Mouse (Mus musculus) CH12F3 (cell line): ENCODE measurements around the gene Kat14.

Source experiments
- in situ Hi-C: fragments of 300-500 bp; cut with MboI; formaldehyde crosslinking; loops from 2 replicates; pipeline ENCODE4 v1.14.3; 2020; ENCODE audit warnings: low sequenced_read_pairs

Gene Kat14

DNA sequence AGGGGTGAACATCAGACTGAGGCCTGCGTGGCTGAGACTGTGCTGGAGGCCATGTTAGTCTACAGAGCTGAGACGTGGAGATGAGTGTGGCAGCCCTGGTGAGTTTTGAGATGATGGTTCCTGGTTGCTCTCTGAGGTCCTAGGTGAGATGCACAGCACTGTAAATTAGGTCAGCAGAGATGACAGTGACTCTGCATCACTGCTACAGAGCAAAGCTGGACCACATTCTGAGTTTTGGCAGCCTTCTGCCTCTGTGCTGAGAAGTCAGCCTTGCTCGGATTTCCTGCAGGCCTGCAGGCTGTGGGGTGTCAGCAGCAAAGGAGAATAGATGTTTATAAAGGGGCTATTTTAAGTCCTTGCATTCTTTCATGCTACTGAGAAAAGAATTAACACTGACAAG is 12.5 kb downstream of the Kat14 start:
- in situ Hi-C loops = no loop called here

DNA sequence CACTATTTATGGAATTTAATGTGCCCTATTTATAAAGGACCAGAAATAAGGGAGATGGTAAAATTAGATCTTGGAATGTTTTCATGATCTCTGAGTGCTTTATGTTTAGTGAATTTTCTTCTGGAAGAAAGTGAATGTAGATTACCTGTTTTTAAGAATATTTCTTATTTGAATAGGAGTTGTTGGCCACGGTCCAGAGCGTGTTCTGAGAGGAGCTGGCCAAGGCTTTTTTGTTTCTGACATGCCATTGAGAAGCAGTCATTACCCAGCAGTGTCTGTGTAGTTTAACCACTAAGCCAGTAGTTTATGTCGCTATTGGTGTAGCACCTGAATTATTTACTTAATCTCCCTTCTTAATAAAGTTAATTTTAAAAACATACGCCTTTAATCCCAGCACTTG is 13.0 kb downstream of the Kat14 start:
- in situ Hi-C loops = no loop called here

DNA sequence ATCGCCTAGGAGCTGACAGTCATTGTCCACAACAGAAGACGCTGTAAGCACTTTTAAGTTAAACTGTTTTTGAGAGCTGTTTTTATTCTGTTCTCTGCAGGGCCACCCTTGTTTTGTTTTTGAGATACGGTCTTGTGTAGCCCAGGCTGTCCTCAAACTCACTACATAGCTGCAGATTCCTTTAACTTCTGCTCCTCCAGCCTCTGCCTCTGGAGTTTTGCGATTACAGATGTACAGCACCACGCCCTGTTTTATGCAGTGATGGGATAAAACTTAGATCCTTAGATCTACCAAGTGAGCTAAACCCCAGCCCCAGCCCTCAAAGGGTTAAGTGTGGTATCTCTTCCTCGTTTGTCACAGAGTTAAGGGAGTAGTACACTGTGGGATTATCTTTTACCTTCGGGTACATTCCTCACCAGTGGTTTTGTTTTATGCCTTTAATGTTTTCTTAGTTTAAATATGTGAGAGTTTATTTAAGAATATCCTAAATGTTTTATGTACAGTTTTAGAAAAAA is 13.9 kb downstream of the Kat14 start:
- in situ Hi-C loops = no loop called here

GRCm38 (mm10) chr2:144386296-144386695 is 17.5 kb downstream of the Kat14 start:
- in situ Hi-C loops = no loop called here

- in situ Hi-C loops = no loop called here
Measured at GRCm38 (mm10) chr2:144388416-144388815, 19.6 kb downstream of the Kat14 start.

- in situ Hi-C loops = no loop called here
Measured at GRCm38 (mm10) chr2:144399531-144399930, 30.7 kb downstream of the Kat14 start.

DNA sequence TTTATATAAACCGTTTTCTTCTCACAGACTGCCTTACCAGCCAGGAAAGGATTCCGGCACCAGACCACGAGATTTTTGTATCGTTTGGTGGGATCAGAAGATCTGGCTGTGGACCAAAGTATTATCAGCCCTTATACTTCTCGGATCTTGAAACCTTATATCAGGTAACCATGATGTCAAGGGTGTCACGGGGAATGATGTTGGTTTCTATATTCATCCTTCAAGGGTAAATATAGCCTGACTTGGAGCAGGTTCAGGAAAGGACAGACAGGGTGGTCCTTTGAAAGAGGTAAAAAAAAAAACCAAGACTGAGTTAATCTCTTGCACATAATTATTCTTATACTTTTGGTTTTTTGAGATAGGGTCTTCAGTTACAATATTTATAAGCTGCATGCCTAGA is 31.9 kb downstream of the Kat14 start:
- in situ Hi-C loops = no loop called here

- in situ Hi-C loops = no loop called here
Measured at GRCm38 (mm10) chr2:144409037-144409436, 40.3 kb downstream of the Kat14 start.

GRCm38 (mm10) chr2:144410603-144411002 is 41.8 kb downstream of the Kat14 start:
- in situ Hi-C loops = no loop called here

DNA sequence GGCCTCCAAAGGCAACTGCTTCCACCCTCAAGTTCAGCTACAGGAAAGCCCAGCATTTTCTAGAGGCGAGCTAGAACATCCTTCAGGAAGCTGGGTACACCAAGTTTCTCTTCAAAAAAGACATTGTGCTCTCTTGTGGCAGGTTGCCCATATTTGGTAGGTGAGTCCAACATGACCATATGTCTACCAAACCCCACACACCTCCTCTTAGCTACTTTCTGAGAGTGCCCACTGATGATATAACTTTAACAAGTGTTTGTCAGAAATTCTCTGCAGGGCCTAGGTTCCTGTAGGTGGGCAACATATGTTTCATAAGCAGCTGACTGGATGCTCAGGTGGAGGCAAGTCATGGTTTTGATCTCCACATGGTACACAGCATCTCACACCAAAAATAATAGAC is 45.9 kb downstream of the Kat14 start:
- in situ Hi-C loops = no loop called here

- in situ Hi-C loops = no loop called here
Measured at GRCm38 (mm10) chr2:144416859-144417258, 48.1 kb downstream of the Kat14 start.

- in situ Hi-C loops = no loop called here
Measured at GRCm38 (mm10) chr2:144418062-144418461, 49.3 kb downstream of the Kat14 start.

GRCm38 (mm10) chr2:144422094-144422675 is 53.4 kb downstream of the Kat14 start:
- in situ Hi-C loops = no loop called here

- in situ Hi-C loops = no loop called here
Measured at GRCm38 (mm10) chr2:144425761-144426160, 57.0 kb downstream of the Kat14 start.

GRCm38 (mm10) chr2:144427852-144428251 is 59.1 kb downstream of the Kat14 start:
- in situ Hi-C loops = no loop called here

DNA sequence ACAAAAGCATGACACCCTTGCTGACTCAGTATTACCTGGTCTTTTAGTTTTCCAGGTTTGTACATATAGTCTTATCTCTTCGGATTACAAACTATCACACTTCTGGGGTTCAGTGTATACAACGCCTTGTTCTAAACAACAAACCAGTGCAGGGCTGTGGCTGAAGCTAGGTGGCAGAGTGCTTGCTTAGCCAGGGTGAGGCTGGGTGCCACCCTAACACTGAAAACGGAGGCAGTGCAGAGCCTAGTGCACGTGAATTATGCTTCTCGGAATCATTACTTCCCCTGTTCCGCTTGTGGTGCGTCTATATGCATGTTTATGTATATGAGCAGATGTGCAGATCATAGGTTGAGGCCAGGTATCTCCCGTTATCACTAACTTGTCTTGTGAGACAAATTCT is 59.9 kb downstream of the Kat14 start:
- in situ Hi-C loops = no loop called here

DNA sequence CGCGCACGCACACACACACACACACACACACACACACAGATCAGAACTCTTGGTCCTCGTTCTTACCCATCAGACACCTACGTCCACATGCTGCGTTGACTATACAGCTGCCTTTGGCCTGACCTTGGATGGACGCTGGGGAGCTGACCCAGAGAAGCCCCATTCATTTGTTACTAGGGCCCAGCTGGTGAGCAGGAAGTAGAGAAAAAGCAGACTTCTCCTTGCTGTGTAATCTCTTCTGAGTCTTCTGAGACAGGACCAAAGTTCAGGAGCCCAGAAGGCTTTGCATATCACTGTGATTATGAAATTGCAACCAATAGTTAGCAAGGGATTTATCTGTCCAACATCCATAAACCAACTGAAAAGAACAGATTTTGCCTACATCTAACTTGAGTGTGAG is 60.4 kb downstream of the Kat14 start:
- in situ Hi-C loops = no loop called here

DNA sequence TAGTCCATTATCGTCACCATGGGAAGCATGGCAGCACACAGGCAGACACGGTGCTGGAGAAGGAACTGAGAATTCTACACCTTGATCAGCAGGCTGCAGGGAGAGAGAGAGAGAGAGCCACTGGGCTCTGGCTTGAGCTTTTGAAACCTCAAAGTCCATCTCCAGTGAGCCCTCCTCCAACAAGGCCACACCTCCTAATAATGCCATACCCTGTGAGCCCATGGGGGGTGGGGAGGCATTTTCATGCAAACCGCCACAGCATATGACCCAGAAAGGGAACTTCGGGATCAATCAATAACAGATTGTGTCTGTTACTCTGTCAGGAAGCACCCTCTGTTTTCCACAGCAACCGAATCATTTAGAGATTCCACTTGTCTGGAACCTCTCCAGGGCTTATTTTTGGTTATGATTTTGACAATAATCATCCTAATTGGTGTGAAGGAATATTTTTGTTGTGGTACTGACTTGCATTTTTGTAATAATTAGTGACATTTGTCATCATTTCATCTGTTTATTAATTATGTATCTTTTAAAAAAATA is 62.6 kb downstream of the Kat14 start:
- in situ Hi-C loops = no loop called here

GRCm38 (mm10) chr2:144435679-144436078 is 66.9 kb downstream of the Kat14 start:
- in situ Hi-C loops = no loop called here

GRCm38 (mm10) chr2:144438424-144438823 is 69.6 kb downstream of the Kat14 start:
- in situ Hi-C loops = no loop called here

DNA sequence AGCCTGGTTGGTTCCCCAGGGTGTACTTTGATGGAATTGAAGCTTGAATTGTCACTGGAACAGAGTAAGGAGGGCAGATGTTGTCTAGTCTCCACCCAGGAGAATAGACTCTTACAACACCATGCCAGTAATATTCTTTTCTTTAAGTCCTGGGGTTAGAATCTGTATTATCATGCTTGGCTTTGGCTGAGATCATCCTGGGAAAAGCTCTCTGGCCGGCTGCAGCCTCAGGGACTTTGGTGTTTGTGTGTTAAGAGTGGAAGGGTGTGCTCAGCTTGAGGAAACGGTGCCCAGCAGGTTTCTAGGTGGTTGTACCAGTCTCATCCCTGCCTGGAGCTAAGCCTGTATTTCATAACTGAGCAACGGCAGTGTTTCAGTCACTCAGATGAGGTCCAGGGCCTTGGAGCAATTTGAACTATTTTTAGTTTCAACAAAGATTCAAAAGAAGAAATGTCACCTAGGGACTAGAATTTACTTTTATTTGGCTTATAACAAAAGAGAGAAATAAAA is 70.5 kb downstream of the Kat14 start:
- in situ Hi-C loops = no loop called here

DNA sequence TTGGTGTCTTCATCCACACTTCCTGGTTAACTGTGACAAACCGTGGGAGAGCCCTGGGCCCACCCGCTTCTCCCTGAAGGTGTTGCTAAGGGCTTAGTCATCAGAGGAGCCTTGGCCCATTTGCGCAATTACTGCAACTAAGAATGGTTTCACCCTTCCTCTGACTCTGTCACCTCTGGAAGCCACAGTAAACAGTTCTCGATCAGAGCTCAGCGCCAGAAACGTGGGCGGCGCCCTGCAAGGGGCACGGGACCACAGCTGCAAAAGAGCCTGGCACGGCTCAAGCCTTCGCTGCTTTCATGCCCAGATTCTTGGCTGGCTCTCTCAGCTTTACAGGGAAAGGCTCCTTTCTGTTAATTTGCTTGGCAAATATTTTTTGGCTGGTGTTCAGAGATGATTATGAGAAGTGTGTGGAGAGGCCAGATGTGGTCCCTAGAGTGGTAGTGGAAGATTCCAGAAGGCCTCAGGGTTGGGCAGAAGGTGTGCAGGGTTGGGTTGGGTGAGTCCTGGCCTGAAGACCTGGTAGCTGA is 72.7 kb downstream of the Kat14 start:
- in situ Hi-C loops = no loop called here
